Mouse (Mus musculus) midbrain, postnatal 0 days (tissue): ENCODE measurements at regions not wholly inside any gene's neighbourhood (a gene's known extent, or its start where the extent isn't known, plus 50 kb on each side); places are given as distances from the start of the nearest gene placed in this dataset.
"Not testable (repeated sequence)": the region's sequence is repeated elsewhere in the genome, so short reads cannot be mapped to it uniquely, and the experiment has no call there.

Experiments
- ATAC-seq: fragments of 200-750 bp; cut with Nextera tagmentation; 2 replicates; pipeline ENCODE4 v1.8.0; 2017; ENCODE audit warnings: moderate number of reproducible peaks, mild to moderate bottlenecking, moderate TSS enrichment, moderate library complexity; ENCODE audit not compliant: low FRiP score
- DNase-seq: peaks from one replicate; pipeline ENCODE4 v3.0.0-alpha.2; 2015; ENCODE audit warnings: low spot score
- H3K27ac ChIP-seq: fragments of 300-500 bp; sonication (generic); 2 replicates; pipeline ENCODE4 v1.5.1; 2014; ENCODE audit warnings: low read depth, mild to moderate bottlenecking, low read length, mixed read lengths
- H3K27me3 ChIP-seq: fragments of 300-500 bp; sonication (generic); 2 replicates; pipeline ENCODE4 v1.6.1; 2014; ENCODE audit warnings: low read length, control low read depth, mixed read lengths; ENCODE audit not compliant: insufficient read depth
- H3K36me3 ChIP-seq: fragments of 300-500 bp; sonication (generic); 2 replicates; pipeline ENCODE4 v1.6.1; 2014; ENCODE audit warnings: low read length, control low read depth, mixed read lengths; ENCODE audit not compliant: insufficient read depth
- H3K4me1 ChIP-seq: fragments of 300-500 bp; sonication (generic); 2 replicates; pipeline ENCODE4 v1.6.1; 2014; ENCODE audit warnings: mild to moderate bottlenecking, control low read depth, antibody characterized with exemption, low read length, mixed read lengths; ENCODE audit not compliant: insufficient read depth
- H3K4me2 ChIP-seq: fragments of 300-500 bp; sonication (generic); 2 replicates; pipeline ENCODE4 v1.6.1; 2014; ENCODE audit warnings: low read depth, mild to moderate bottlenecking, low read length, mixed read lengths; ENCODE audit not compliant: poor library complexity, severe bottlenecking
- H3K4me3 ChIP-seq: fragments of 300-500 bp; sonication (generic); 2 replicates; pipeline ENCODE4 v1.5.1; 2014; ENCODE audit warnings: low read depth, mild to moderate bottlenecking, low read length, moderate library complexity
- H3K9ac ChIP-seq: fragments of 300-500 bp; sonication (generic); replicated peaks from 2 replicates; pipeline ENCODE4 v1.6.1; 2014; ENCODE audit warnings: mild to moderate bottlenecking, low read length, moderate library complexity, mixed read lengths; ENCODE audit not compliant: poor library complexity, severe bottlenecking
- H3K9me3 ChIP-seq: fragments of 300-500 bp; sonication (generic); 2 replicates; pipeline ENCODE4 v1.6.1; 2016; ENCODE audit warnings: low read length, control low read depth
- CTCF ChIP-seq: IDR thresholded peaks from 2 replicates; pipeline ENCODE4 v1.5.1; 2016; ENCODE audit warnings: antibody characterized with exemption, mild to moderate bottlenecking
- WGBS: fragments of 180-500 bp; shearing (Covaris S2); extraction: QIAGEN DNeasy Blood & Tissue Kit; methylation state at CpG from one replicate; pipeline ENCODE4 v1.1.7; 2014; 5-methylcytosine and 5-hydroxymethylcytosine counted together

DNA sequence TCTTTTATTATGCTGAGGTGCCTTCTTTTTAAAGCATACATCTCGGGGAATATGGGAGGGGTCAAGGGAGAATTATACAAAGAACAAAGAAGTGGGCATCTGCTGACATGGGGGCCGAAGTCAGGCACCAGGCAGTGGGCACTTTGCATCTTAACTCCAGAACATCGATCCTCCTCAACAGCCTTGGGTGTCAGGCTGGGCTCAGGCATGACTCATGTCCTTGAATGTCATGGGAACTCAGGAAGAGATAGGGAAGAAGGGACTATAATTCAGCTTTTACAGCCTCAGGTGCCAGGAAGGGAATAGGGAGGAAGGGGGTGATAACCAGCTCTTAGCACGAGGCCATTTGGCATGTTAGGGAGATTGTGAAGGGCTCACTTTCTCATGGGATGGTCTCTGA lies 85.6 kb upstream of the Ptprz1 start:
- H3K4me2 ChIP-seq, H3K4me1 ChIP-seq, H3K27ac ChIP-seq, H3K36me3 ChIP-seq, DNase-seq, H3K9ac ChIP-seq, H3K9me3 ChIP-seq, H3K4me3 ChIP-seq, ATAC-seq, H3K27me3 ChIP-seq: not testable (repeated sequence)
- 84% methylated on average over 4 of the region's 4 CpGs for WGBS

- ATAC-seq: no peak
- H3K36me3 ChIP-seq: no peaks in the 10 kb centered on the region
- H3K9ac ChIP-seq: no peak overlapping the region
- H3K4me1 ChIP-seq: peaks cover 3% of the 10 kb centered on the region; the same call in 1 of the 2 replicates
- H3K27ac ChIP-seq: no peak overlapping the region
- 99% methylated on average over 4 of the region's 4 CpGs for WGBS
- H3K4me2 ChIP-seq: no peak overlapping the region
- DNase-seq: no peak
- H3K4me3 ChIP-seq: no peak overlapping the region
- H3K27me3 ChIP-seq: no peaks in the 10 kb centered on the region
- no peak for TF ChIP-seq CTCF
- H3K9me3 ChIP-seq: no peaks in the 10 kb centered on the region
Observed at GRCm38 (mm10) chr6:22791801-22792200, 83.5 kb upstream of the Ptprz1 start.

GRCm38 (mm10) chr6:22792601-22793000 lies 82.7 kb upstream of the Ptprz1 start:
- no peak for TF ChIP-seq CTCF
- Histone ChIP-seq H3K4me3 (no peak overlapping the region), H3K9me3 (no peaks in the 10 kb centered on the region), H3K27me3 (no peaks in the 10 kb centered on the region), H3K4me1 (peaks cover 3% of the 10 kb centered on the region; the same call in 1 of the 2 replicates), H3K9ac (no peak overlapping the region), H3K27ac (no peak overlapping the region), H3K36me3 (no peaks in the 10 kb centered on the region), H3K4me2 (no peak overlapping the region)
- no peak for DNase-seq
- 90% methylated on average over 3 of the region's 3 CpGs for WGBS
- ATAC-seq: no peak

- WGBS: 9% methylated on average over 12 of the region's 12 CpGs
Observed at GRCm38 (mm10) chr6:22794071-22794721, 81.1 kb upstream of the Ptprz1 start.

GRCm38 (mm10) chr6:22794755-22795154 lies 80.5 kb upstream of the Ptprz1 start:
- H3K4me1 ChIP-seq: peaks cover 3% of the 10 kb centered on the region; the same call in 1 of the 2 replicates
- H3K9me3 ChIP-seq: no peaks in the 10 kb centered on the region
- no peaks in the 10 kb centered on the region for H3K36me3 ChIP-seq
- peak overlapping the region; percentile 62 for H3K27ac ChIP-seq
- no peak overlapping the region for H3K4me3 ChIP-seq
- 19% methylated on average over 3 of the region's 3 CpGs for WGBS
- ATAC-seq (peak; percentile 47; the same call in 1 of the 2 replicates), DNase-seq (peak; percentile 39)
- no peak overlapping the region; the same call in 1 of the 2 replicates for H3K9ac ChIP-seq
- H3K27me3 ChIP-seq: no peaks in the 10 kb centered on the region
- no peak for TF ChIP-seq CTCF
- peak overlapping the region; percentile 26 for H3K4me2 ChIP-seq

More at GRCm38 (mm10) chr6:22794071-22794721, 81.1 kb upstream of the Ptprz1 start:
- no peak for TF ChIP-seq CTCF
- Histone ChIP-seq H3K4me2 (peak overlapping the region; percentile 26), H3K27ac (peak overlapping the region; percentile 62), H3K27me3 (no peaks in the 10 kb centered on the region), H3K9me3 (no peaks in the 10 kb centered on the region), H3K36me3 (no peaks in the 10 kb centered on the region), H3K4me3 (no peak overlapping the region), H3K9ac (no peak overlapping the region; the same call in 1 of the 2 replicates), H3K4me1 (peaks cover 3% of the 10 kb centered on the region; the same call in 1 of the 2 replicates)
- peak; percentile 83 for ATAC-seq
- DNase-seq: peak; percentile 90

GRCm38 (mm10) chr6:22795291-22795860 lies 79.9 kb upstream of the Ptprz1 start:
- H3K9me3 ChIP-seq: no peaks in the 10 kb centered on the region
- H3K27me3 ChIP-seq: no peaks in the 10 kb centered on the region
- no peak overlapping the region for H3K9ac ChIP-seq
- no peak overlapping the region for H3K4me2 ChIP-seq
- TF ChIP-seq CTCF: no peak
- DNase-seq: peak; percentile 47
- no peak; the same call in 1 of the 2 replicates for ATAC-seq
- WGBS: 14% methylated on average over 6 of the region's 6 CpGs
- no peak overlapping the region for H3K4me3 ChIP-seq
- H3K4me1 ChIP-seq: peaks cover 3% of the 10 kb centered on the region; the same call in 1 of the 2 replicates
- H3K36me3 ChIP-seq: no peaks in the 10 kb centered on the region
- H3K27ac ChIP-seq: peak overlapping the region; percentile 62
